Mouse (Mus musculus) frontal cortex, adult 2 months (tissue): ENCODE data around the gene Prkg2. TPM values are rescaled to one million over a fixed set of nuclear protein-coding genes. Genes with fewer than 3 reads are reported as not detected.

Source experiments
- DNase-seq, 2 experiments: peaks; one replicate each; pipeline ENCODE4 v3.0.0; 2022; ENCODE audit warnings: low spot score in 1 of 2; ENCODE audit errors: extremely low spot score in 1 of 2
- polyA plus RNA-seq: library from polyadenylated mRNA; depleted of rRNA; stranded (reverse); fragments of >200 nt; gene quantifications from 2 replicates; pipeline ENCODE4 v1.2.3, GENCODE M21; 2012; rRNA removed

Gene Prkg2
- 6.7 and 7.5 TPM in 2 replicates for polyA plus RNA-seq

DNA sequence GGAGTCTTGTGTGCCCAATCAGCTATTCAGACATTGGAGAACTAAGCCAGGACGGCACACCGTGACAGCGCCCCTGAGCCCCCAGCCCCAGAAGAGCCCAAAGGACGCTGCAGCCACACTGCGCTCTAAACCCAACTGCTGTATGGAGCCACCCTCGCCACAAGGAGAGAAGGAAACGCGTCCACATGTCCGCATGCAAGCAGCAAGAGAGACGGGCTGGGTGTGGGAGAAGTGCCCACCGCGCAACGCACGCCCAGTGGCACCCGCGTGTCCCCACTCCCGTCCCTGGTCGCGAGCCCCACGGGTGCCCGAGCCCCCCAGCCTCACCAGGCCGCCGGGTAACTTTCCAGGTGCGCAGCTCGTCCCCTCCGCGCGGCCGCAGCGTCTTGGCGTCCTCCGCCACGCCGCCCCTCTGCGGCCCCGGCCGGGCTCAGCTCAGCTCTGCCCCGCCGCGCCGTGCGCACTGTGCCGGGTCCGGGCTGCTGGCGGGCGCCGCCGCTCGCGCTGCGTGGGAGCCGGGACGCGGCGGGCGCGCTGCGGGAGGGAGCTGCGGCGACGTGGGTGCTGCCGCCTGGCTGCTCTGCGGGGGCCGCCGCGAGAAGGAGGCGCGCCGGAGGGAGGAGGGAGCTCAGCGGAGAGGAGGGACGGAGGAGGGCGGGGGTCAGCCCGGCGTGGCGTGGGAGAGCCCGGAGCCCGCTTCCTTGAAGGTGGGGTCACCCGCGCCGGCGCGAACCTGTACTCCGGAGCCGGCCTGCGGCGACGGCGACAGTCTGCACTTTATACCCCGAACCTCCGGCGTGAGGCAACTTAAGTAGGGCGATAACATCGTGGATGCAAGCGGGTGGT lies at the start of gene Prkg2:
TSS of gene Prkg2 (minus strand) at position 756 of the 846 bp plus-strand sequence.
- peak in 1 of 2 experiments; percentile 62 for DNase-seq

DNA sequence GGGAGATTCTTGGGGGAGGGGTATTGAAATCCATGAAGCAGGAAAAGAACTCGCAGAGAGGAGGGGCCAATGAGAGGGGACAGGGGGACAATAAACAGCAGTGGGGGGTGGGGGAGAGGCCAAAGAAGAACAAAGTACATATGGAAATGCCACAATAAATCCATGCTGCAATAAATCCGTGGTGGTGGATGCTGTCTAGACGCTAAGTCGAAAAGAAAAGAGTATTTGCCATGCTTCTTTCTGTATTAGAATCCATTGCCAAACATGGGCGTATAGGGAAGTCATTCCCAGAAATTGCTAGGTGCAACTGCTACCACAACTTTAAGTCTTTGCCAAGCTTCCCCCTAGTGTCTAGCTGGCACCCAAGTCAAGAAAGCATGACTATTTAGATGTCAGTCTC lies 46.8 kb upstream of the Prkg2 start:
- no peak for DNase-seq

DNA sequence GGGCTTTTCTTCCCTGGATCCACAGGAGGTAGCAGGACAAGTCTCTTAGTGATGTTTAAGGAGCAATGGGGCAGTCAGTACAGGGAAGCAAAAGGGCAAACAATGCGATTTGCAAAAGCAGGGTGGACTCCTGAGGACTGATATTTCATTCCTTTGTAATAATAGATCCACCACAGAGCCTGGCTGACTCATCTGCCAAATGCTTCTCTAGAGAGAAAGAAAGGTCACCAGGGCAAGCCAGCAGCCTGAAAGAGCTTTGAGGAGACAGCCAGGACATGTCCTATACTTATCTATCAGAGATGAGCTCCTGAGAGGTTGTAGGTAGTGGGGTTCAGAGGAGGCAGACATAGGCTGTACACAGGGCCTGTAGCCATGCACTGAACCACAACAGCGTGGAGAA lies 41.2 kb upstream of the Prkg2 start:
- DNase-seq = no peak

GRCm38 (mm10) chr5:99068391-99068790 lies 31.2 kb upstream of the Prkg2 start:
- no peak for DNase-seq

DNA sequence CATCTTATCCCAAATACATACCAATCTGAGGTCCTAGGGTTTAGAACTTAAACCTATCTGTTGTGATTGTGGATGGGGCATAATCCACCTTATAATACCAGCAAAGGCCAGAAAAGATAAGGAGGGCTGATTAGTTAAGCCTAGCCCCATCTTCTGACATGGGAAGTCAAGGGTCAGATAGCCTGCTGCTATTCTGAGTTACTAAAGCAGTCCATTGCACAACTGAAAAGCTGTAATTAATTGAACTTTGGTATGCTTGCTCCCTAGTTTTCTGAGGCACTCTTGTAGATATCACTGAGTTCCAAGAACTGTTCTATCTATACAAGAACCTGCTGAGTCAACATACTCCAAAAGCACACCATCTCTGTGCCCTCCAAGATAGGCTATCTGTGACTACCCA lies 25.4 kb upstream of the Prkg2 start:
- DNase-seq = no peak

GRCm38 (mm10) chr5:99039021-99039420 lies 1.9 kb upstream of the Prkg2 start:
- DNase-seq = no peak

GRCm38 (mm10) chr5:99037442-99037811 lies 276 bp upstream of the Prkg2 start:
- no peak for DNase-seq

DNA sequence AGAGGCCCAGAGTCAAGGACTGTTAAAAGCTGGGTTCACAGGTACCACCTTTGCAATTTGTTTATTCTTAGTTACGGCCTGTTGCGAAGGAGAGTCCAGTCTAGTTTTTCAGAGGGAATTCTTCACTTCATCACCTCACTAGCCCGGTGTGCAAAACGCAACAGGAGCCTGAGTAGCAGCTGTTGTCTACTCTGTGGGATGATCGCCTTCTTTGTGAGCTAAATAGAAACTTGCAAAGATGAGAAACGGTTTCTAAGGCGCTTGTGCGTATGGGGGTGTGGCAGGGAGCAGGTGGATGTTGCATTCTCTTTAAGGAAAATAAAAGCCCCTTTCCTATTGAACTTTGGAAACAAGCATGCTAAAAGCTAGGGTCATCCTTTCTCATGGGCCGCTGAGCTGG lies 1.2 kb downstream of the Prkg2 start:
- no peak for DNase-seq

GRCm38 (mm10) chr5:99031551-99032149 lies 5.5 kb downstream of the Prkg2 start:
- DNase-seq = peak in 1 of 2 experiments; percentile 28

DNA sequence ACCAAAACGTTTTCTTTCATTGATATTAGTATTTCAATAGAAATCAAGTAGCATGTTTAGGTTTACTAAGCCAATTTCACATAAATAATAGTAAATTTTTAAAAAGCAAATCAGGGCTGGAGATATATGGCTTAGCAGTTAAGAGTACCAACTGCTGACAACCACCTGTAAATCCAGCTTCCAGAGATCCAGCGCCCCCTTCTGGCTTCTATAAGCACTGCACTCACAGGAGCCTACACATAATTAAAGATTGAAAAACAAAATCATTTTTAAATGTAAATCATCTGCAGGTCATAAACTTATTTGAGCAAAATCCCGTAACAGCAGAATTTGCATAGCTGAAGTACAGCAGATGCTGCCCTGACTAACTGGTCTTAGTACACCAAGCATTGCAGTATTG lies 10.8 kb downstream of the Prkg2 start:
- no peak for DNase-seq

GRCm38 (mm10) chr5:99019709-99020108 lies 17.4 kb downstream of the Prkg2 start:
- DNase-seq = peak; percentile 53 to 73

DNA sequence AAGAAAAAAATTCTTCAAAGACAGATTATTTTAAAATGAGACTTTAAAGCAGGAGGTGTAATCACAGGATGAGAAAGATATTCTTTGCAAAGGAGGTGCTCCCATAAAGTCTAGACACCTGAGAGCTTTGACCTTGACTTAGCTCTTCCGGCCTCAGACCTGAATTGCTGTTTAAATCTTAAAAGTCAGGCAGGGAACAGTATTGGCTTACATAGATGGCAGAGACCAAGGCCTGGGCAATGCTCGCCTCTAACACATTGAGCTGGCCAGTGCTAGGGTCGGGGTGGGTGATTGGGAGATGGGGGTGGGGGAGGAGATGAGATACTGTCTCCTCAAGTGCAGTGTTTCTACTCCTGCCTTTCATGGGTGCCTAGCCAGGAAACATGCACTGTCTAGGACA lies 22.0 kb downstream of the Prkg2 start:
- no peak for DNase-seq

- no peak for DNase-seq
Observed at GRCm38 (mm10) chr5:99010448-99011151, 26.6 kb downstream of the Prkg2 start.

- peak in 1 of 2 experiments; percentile 30 for DNase-seq
Observed at GRCm38 (mm10) chr5:98998104-98998503, 39.0 kb downstream of the Prkg2 start.

DNA sequence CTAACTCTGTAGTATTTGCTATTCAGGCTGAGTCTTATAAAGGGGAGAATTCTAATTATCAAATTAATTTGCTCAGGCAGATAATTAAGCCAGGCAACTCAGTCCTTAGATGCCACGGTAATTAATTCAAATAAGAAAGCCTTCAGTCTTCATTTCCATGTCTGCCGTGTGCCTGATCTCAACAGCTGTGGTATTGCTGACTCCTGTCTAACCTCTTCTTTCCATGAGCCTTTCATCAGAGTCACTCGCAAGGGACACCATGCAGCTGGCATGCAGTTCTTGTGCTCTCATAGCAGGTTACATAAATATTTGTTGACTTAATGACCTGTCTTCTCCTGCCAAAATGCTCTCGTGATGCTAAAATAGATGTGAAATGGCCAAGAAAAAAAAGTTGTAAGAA lies 41.4 kb downstream of the Prkg2 start:
- no peak for DNase-seq

GRCm38 (mm10) chr5:98991600-98991999 lies 45.6 kb downstream of the Prkg2 start:
- DNase-seq = no peak

GRCm38 (mm10) chr5:98987634-98988033 lies 49.5 kb downstream of the Prkg2 start:
- DNase-seq = no peak

DNA sequence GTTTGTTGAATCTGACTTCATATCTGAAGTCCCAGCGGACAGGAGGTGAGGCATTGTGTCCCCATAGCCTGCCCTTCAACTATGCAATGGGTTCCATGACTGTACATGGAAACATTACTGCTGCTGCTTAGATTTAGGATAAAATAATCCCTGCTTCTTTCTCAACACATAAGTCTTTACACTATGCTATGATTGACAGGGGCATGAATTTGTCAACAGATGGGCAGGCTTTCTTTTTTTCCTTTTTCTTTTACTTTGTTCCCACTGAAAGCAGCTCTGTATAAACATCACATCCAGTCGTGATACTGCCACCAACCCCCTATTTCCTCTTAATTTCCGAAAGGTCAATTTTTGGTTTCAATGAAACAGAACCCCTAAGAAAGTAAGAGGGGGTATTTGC lies 50.0 kb downstream of the Prkg2 start:
- no peak for DNase-seq

DNA sequence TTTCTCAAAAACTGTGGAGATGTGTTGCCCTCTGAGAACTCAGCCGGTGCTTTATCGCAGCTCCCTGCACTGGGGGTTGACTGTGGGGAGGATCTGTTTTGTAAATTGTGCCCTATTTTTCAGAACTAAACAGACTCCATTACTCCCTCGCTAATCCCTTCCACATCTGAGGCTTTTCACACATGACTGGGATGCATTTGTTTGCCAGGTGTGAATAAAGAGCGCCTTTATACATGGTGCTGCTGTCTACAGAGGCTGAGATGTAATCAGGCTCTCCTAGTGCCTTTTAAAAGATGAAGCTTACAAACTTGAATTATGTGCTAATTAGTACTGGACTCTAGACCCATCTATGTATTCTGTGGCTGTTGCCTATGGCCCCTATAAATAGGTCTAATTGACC lies 50.7 kb downstream of the Prkg2 start:
- DNase-seq = no peak

- no peak for DNase-seq
Observed at GRCm38 (mm10) chr5:98986011-98986410, 51.1 kb downstream of the Prkg2 start.

GRCm38 (mm10) chr5:98985077-98985476 lies 52.1 kb downstream of the Prkg2 start:
- peak in 1 of 2 experiments; percentile 22 for DNase-seq

- DNase-seq = no peak
Observed at GRCm38 (mm10) chr5:98981304-98981703, 55.8 kb downstream of the Prkg2 start.
